Mouse (Mus musculus): ENCODE measurements at regions not wholly inside any gene's neighbourhood (a gene's known extent, or its start where the extent isn't known, plus 50 kb on each side); places are given as distances from the start of the nearest gene placed in this dataset.

GRCm38 (mm10) chr3:44423166-44423565 lies 955.0 kb upstream of the Pcdh10 start:
- peak in 1 of 2 experiments; percentile 23 for DNase-seq

DNA sequence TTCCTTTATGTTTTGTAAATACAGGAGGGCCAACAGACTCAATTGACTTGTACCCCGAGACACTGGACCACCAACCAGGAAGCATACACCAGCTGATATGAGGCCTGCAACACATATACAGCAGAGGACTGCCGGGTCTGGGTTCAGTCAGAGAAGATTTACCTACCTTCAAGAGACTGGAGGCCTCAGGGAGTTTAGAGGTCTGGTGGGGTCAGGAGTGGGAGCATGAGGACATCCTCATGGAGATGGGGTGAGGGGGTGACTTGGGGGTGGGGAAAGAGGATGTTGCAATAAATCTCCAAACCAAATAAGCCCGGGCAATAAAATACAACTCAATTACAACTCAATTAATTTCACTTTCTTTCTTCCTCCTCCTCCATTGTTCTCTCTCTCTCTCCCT lies 910.1 kb upstream of the Pcdh10 start:
- no peak for DNase-seq

Data from lung, postnatal 4 days (tissue).